Mouse (Mus musculus) liver, postnatal 0 days (tissue): ENCODE data around the gene Kif1a.

Experiments
- CTCF ChIP-seq: sonication (generic); IDR thresholded peaks from 2 replicates; pipeline ENCODE4 v1.5.1; 2016; ENCODE audit warnings: antibody characterized with exemption, low read depth
- EP300 ChIP-seq: IDR thresholded peaks from 2 replicates; pipeline ENCODE4 v1.6.1; 2016; ENCODE audit warnings: antibody characterized with exemption, low read depth, mild to moderate bottlenecking

DNA sequence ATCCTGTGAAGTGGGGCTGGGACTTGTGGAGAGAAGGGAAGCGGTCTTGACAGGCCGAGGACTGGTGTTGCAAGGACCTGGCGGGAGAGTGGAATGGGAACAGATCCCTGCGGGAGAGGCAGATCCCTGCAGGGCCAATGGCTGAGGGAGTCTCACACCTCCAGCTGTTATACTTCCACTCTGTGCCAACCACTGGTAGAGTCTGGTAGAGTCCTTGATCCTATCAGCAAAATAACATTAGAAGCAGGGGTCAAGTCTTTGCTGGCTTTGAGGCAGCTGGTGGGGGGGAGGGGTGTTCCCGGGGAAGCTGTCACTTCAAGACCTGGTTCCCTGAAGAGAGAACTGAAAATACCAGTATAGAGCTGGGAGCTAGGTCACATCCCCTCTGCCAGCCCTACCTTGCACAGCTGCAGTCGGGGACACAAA lies 125.6 kb downstream of the Kif1a start:
- TF ChIP-seq CTCF, result no peak
- TF ChIP-seq EP300, result no peak
